Mouse (Mus musculus) embryonic facial prominence, embryonic 13.5 days (tissue): Measurements from ENCODE around the gene Palld. TPM values are rescaled to one million over a fixed set of nuclear protein-coding genes. Genes with fewer than 3 reads are reported as not detected.

ENCODE experiments used
- ATAC-seq: fragments of 200-750 bp; cut with Nextera tagmentation; 2 replicates; pipeline ENCODE4 v1.8.0; 2017; ENCODE audit warnings: low read depth; ENCODE audit not compliant: insufficient number of reproducible peaks, insufficient read depth, low FRiP score, low TSS enrichment
- H3K27ac ChIP-seq: fragments of 300-500 bp; sonication (generic); 2 replicates; pipeline ENCODE4 v1.5.1; 2015; ENCODE audit warnings: moderate library complexity, mild to moderate bottlenecking, inconsistent platforms
- H3K27me3 ChIP-seq: fragments of 300-500 bp; sonication (generic); 2 replicates; pipeline ENCODE4 v1.6.1; 2015; ENCODE audit warnings: mild to moderate bottlenecking, inconsistent platforms
- H3K36me3 ChIP-seq: fragments of 300-500 bp; sonication (generic); 2 replicates; pipeline ENCODE4 v1.6.1; 2015; ENCODE audit warnings: mild to moderate bottlenecking, inconsistent platforms
- H3K4me1 ChIP-seq: fragments of 300-500 bp; sonication (generic); 2 replicates; pipeline ENCODE4 v1.6.1; 2015; ENCODE audit warnings: inconsistent platforms
- H3K4me2 ChIP-seq: fragments of 300-500 bp; sonication (generic); 2 replicates; pipeline ENCODE4 v1.6.1; 2015; ENCODE audit warnings: moderate library complexity, mild to moderate bottlenecking, inconsistent platforms
- H3K4me3 ChIP-seq: fragments of 300-500 bp; sonication (generic); 2 replicates; pipeline ENCODE4 v1.5.1; 2015; ENCODE audit warnings: mild to moderate bottlenecking, inconsistent platforms
- H3K9ac ChIP-seq: fragments of 300-500 bp; sonication (generic); 2 replicates; pipeline ENCODE4 v1.6.1; 2015; ENCODE audit warnings: mild to moderate bottlenecking, inconsistent platforms
- H3K9me3 ChIP-seq: fragments of 300-500 bp; sonication (generic); 2 replicates; pipeline ENCODE4 v1.6.1; 2016; ENCODE audit warnings: inconsistent platforms
- WGBS: fragments of 180-500 bp; shearing (Covaris S2); methylation state at CpG from one replicate; pipeline ENCODE4 v1.1.7; 2015; ENCODE audit warnings: mixed read lengths; 5-methylcytosine and 5-hydroxymethylcytosine counted together
- polyA plus RNA-seq: library from polyadenylated mRNA; unstranded; fragments of >200 nt; fragmentation: Nextera tagmentation; extraction: Ambion mirVana; gene quantifications from 2 replicates; pipeline ENCODE4 v1.2.1, GENCODE M21; 2015

Gene Palld
- polyA plus RNA-seq, 1 experiment from 2014 or later, result 146 TPM

DNA sequence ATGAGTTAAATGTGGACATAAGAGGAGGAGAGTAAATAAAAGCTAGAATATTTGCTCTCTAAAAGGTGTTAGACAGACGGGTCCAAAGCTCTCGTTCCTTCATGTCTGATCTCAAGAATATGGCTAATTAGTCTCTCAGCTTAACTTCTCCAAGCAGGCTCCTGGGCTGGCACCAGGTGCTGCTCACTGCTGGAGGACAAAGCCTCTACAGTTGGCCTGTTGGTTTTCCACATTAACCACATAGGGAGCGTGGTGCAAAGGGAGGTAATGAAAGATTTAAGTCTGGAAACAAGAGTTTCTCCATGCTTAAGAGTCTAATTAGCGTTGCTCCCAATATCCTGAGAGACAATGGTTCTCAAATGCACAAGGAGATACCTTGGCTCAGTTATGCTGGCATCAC lies 209.6 kb downstream of the Palld start:
- H3K36me3 ChIP-seq, result peaks cover 13% of the 10 kb centered on the region
- no peaks in the 10 kb centered on the region for H3K9me3 ChIP-seq
- no peak overlapping the region for H3K4me3 ChIP-seq
- no peak overlapping the region for H3K9ac ChIP-seq
- 54% methylated on average over 4 of the region's 4 CpGs for WGBS
- no peaks in the 10 kb centered on the region for H3K27me3 ChIP-seq
- ATAC-seq, result no peak
- H3K4me2 ChIP-seq, result no peak overlapping the region
- H3K27ac ChIP-seq, result no peak overlapping the region
- peaks cover 21% of the 10 kb centered on the region for H3K4me1 ChIP-seq

DNA sequence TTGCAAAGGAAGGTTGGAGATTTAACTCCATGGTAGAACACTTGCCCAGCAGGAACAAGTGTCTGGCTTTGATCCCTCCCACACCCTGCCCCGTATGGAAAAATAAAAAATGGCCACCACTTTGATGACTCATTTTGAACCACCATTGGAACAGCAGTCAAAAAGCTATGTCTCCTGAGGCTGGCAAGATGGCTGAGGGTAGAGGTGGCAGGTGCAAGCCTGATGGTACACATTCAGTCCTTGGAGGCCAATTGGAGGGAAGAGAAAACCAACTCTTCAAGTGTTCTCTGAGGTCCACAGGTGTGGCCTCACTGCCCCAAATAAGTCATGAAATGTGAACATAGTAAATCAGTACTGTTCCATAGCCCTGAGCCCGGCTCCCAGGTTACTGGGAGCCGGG lies 210.4 kb downstream of the Palld start:
- no peak overlapping the region for H3K27ac ChIP-seq
- peaks cover 15% of the 10 kb centered on the region for H3K4me1 ChIP-seq
- H3K9me3 ChIP-seq, result no peaks in the 10 kb centered on the region
- peaks cover 9% of the 10 kb centered on the region; the same call in 1 of the 2 replicates for H3K36me3 ChIP-seq
- no peaks in the 10 kb centered on the region for H3K27me3 ChIP-seq
- 92% methylated on average over 3 of the region's 3 CpGs for WGBS
- no peak overlapping the region for H3K4me2 ChIP-seq
- H3K4me3 ChIP-seq, result no peak overlapping the region
- no peak overlapping the region for H3K9ac ChIP-seq
- ATAC-seq, result no peak

DNA sequence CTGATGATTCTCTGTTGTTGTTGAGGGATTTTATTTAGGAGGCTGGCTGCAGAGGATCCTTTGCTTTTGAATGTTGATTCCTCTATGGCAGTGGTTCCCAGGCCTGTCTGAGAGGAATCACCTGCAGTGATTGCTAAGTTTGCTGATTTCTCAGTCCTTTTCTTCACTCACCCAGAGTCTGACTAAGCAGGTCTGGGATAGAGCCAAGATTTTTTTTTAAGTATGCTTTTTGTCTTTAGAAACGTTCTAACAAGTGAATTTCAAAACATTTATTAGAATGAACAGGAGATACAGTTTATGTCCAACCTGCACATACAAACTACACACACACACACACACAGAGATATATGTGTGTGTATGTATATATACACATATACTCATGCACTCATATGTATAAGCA lies 211.1 kb downstream of the Palld start:
- peaks cover 17% of the 10 kb centered on the region for H3K36me3 ChIP-seq
- H3K4me3 ChIP-seq, result no peak overlapping the region
- H3K4me2 ChIP-seq, result no peak overlapping the region
- ATAC-seq, result no peak
- no peaks in the 10 kb centered on the region for H3K27me3 ChIP-seq
- H3K9ac ChIP-seq, result no peak overlapping the region
- H3K9me3 ChIP-seq, result no peaks in the 10 kb centered on the region
- no peak overlapping the region for H3K27ac ChIP-seq
- peaks cover 13% of the 10 kb centered on the region for H3K4me1 ChIP-seq
- WGBS, result 53% methylated on average over 1 of the region's 1 CpGs

DNA sequence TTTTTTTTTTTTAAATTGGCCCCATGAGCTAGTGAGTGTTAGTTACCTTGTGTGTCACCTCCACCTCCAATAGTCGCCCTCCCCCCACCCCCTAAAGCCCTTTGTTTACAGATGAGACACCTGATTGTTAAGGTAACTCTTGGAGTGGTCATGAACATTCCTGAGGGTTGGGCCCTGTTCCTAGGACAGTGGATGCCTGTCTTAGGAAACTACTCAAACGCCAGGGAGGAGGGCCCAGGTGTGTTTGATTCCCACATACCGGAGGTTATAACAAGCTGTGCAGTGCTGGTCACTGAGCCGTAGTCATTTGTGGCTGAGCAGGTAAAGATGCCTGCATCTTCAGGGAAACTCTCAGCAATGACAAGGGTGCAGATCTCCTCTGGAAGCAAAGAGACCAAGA lies 215.4 kb downstream of the Palld start:
- H3K4me1 ChIP-seq, result no peaks in the 10 kb centered on the region
- no peak for ATAC-seq
- 57% methylated on average over 4 of the region's 4 CpGs for WGBS
- no peak overlapping the region for H3K27ac ChIP-seq
- no peaks in the 10 kb centered on the region for H3K9me3 ChIP-seq
- no peak overlapping the region for H3K4me2 ChIP-seq
- no peak overlapping the region for H3K4me3 ChIP-seq
- H3K36me3 ChIP-seq, result peaks cover 40% of the 10 kb centered on the region
- H3K27me3 ChIP-seq, result no peaks in the 10 kb centered on the region
- H3K9ac ChIP-seq, result no peak overlapping the region

DNA sequence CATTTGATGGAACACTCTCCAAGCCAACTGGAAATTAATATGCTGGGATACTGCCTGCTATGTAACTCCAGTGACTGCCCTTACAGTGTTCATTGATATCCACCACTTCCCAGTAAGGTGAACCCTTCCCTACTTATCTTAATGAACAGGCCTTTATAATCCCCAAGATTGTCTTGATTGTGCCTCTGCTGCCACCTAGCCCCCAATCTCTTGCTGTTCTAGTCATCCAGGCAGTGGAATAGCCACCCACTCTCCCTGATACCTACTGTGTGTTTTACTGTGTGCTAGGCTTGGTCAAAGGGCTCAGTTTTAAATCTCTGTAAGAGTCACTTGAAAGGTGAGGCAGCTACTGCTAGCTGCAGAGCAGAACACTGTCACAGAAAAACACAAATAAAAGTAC lies 216.2 kb downstream of the Palld start:
- ATAC-seq, result no peak
- no peaks in the 10 kb centered on the region for H3K9me3 ChIP-seq

GRCm38 (mm10) chr8:61685280-61685679 lies 217.2 kb downstream of the Palld start:
- 92% methylated on average over 1 of the region's 1 CpGs for whole genome bisulfite sequencing
- Histone ChIP-seq H3K4me3 (no peak overlapping the region), H3K9ac (no peak overlapping the region), H3K27me3 (no peaks in the 10 kb centered on the region), H3K4me1 (no peaks in the 10 kb centered on the region), H3K9me3 (no peaks in the 10 kb centered on the region), H3K4me2 (no peak overlapping the region), H3K27ac (no peak overlapping the region), H3K36me3 (peaks cover 53% of the 10 kb centered on the region)
- 0 out of 2 replicates have a peak, but pooled peaks have one; percentile 10 for ATAC-seq

More for the DNA sequence above, 216.2 kb downstream of the Palld start:
- Histone ChIP-seq H3K4me2 (no peak overlapping the region), H3K4me1 (no peaks in the 10 kb centered on the region), H3K27me3 (no peaks in the 10 kb centered on the region), H3K36me3 (peaks cover 45% of the 10 kb centered on the region), H3K9ac (no peak overlapping the region), H3K4me3 (no peak overlapping the region), H3K27ac (no peak overlapping the region)

- Histone ChIP-seq H3K9me3 (no peaks in the 10 kb centered on the region), H3K27me3 (no peaks in the 10 kb centered on the region), H3K4me1 (no peaks in the 10 kb centered on the region), H3K27ac (no peak overlapping the region), H3K4me3 (no peak overlapping the region), H3K9ac (no peak overlapping the region), H3K36me3 (peaks cover 57% of the 10 kb centered on the region), H3K4me2 (no peak overlapping the region)
- ATAC-seq, result no peak
- WGBS, result 89% methylated on average over 4 of the region's 4 CpGs
These were observed 218.1 kb downstream of the Palld start for GRCm38 (mm10) chr8:61684280-61684939.

GRCm38 (mm10) chr8:61682902-61683301 lies 219.6 kb downstream of the Palld start:
- Histone ChIP-seq H3K27ac (no peak overlapping the region), H3K36me3 (peaks cover 63% of the 10 kb centered on the region), H3K9me3 (no peaks in the 10 kb centered on the region), H3K4me1 (no peaks in the 10 kb centered on the region), H3K9ac (no peak overlapping the region), H3K4me3 (no peak overlapping the region), H3K4me2 (no peak overlapping the region), H3K27me3 (no peaks in the 10 kb centered on the region)
- no peak for ATAC-seq
- WGBS, result 91% methylated on average over 2 of the region's 2 CpGs

- no peak overlapping the region for H3K27ac ChIP-seq
- 87% methylated on average over 3 of the region's 3 CpGs for WGBS
- no peak overlapping the region for H3K9ac ChIP-seq
- H3K4me1 ChIP-seq, result no peaks in the 10 kb centered on the region
- H3K36me3 ChIP-seq, result peaks cover 53% of the 10 kb centered on the region
- H3K27me3 ChIP-seq, result no peaks in the 10 kb centered on the region
- no peak for ATAC-seq
- H3K4me2 ChIP-seq, result no peak overlapping the region
- no peaks in the 10 kb centered on the region for H3K9me3 ChIP-seq
- H3K4me3 ChIP-seq, result no peak overlapping the region
These were observed 221.3 kb downstream of the Palld start for GRCm38 (mm10) chr8:61681217-61681616.

- no peak for ATAC-seq
- H3K9ac ChIP-seq, result no peak overlapping the region
- H3K4me3 ChIP-seq, result no peak overlapping the region
- H3K27ac ChIP-seq, result no peak overlapping the region
- H3K9me3 ChIP-seq, result no peaks in the 10 kb centered on the region
- WGBS, result 89% methylated on average over 5 of the region's 5 CpGs
- H3K4me1 ChIP-seq, result no peaks in the 10 kb centered on the region
- H3K36me3 ChIP-seq, result peaks cover 40% of the 10 kb centered on the region
- no peaks in the 10 kb centered on the region for H3K27me3 ChIP-seq
- H3K4me2 ChIP-seq, result no peak overlapping the region
These were observed 225.3 kb downstream of the Palld start for GRCm38 (mm10) chr8:61677227-61677626.

GRCm38 (mm10) chr8:61671151-61671550 lies 231.3 kb downstream of the Palld start:
- Histone ChIP-seq H3K27ac (no peak overlapping the region), H3K4me2 (no peak overlapping the region), H3K9me3 (no peaks in the 10 kb centered on the region), H3K27me3 (no peaks in the 10 kb centered on the region), H3K36me3 (peaks cover 21% of the 10 kb centered on the region), H3K4me3 (no peak overlapping the region), H3K9ac (no peak overlapping the region), H3K4me1 (peaks cover 12% of the 10 kb centered on the region; the same call in 1 of the 2 replicates)
- ATAC-seq, result no peak

- no peak for ATAC-seq
- H3K36me3 ChIP-seq, result peaks cover 14% of the 10 kb centered on the region
- H3K27me3 ChIP-seq, result no peaks in the 10 kb centered on the region
- H3K9ac ChIP-seq, result no peak overlapping the region
- peaks cover 17% of the 10 kb centered on the region for H3K4me1 ChIP-seq
- no peaks in the 10 kb centered on the region for H3K9me3 ChIP-seq
- H3K27ac ChIP-seq, result no peak overlapping the region
- H3K4me2 ChIP-seq, result no peak overlapping the region
- WGBS, result 61% methylated on average over 4 of the region's 4 CpGs
- no peak overlapping the region for H3K4me3 ChIP-seq
These were observed 232.1 kb downstream of the Palld start for GRCm38 (mm10) chr8:61670376-61670775.
